Mouse (Mus musculus) T-cell, adult 2 months (primary cell): Measurements from ENCODE around the gene Micall1.

ENCODE experiments used
- DNase-seq: peaks from one replicate; pipeline ENCODE4 v3.0.0; 2022; ENCODE audit warnings: low spot score

The Micall1 gene

DNA sequence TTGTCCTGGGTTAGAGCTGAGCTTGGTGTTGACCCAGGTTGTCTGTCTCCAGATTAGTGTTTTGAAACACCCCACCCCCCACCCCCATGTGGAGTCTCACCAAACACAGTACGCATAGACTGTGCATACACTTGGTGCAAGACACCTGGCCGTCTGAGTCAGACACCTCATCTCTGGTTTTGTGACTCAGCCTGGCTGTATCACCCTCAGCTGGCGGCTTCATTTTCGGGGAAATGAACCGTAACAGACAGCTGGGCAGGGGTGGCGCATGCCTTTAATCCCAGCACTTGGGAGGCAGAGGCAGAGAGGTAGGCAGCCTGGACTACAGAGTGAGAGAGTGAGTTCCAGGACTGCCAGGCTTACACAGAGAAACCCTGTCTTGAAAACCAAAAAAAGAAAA is 68.2 kb downstream of the Micall1 start:
- no peak for DNase-seq

DNA sequence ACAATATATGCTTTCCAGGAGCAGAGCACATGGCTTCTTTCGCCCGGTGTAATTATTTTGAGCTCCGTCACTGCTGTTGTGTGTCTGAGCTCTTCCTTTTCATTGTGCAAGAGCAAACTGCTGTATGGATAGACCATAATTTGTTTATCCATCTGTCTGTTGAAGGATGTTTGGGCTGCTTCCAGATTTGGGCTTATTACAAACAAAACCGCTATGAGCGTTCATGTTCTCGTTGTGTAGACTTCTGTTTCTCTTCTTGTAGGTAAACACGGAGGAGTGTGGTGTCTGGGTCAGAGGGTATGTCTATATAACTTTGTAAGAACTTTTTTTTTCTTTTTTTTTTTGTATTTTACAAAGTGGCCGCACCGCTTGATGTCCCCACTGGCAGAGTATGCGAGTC is 76.5 kb downstream of the Micall1 start:
- no peak for DNase-seq
